ENCODE assay signal across 16 mouse cellular contexts in genomic region chr3:110310270-110310669, GRCm38 (mm10).
"Had no signal": no experiment of that assay in that cellular context is flagged by ENCODE, and none has a peak within 500 bp of the region (broad histone marks: within the 10 kb centered on the region; RNA-seq: fewer than 3 reads in every experiment).

No protein-coding gene starts in this region.

- H3K36me3 ChIP-seq: neural tube, embryonic 13.5 days; neural tube, embryonic 15.5 days; stomach, embryonic 15.5 days had no signal

- H3K4me2 ChIP-seq: neural tube, embryonic 13.5 days; neural tube, embryonic 15.5 days; stomach, embryonic 15.5 days had no signal

- H3K27ac ChIP-seq: neural tube, embryonic 13.5 days; neural tube, embryonic 15.5 days; stomach, embryonic 15.5 days; stomach, postnatal 0 days had no signal

- H3K9me3 ChIP-seq: neural tube, embryonic 13.5 days; neural tube, embryonic 15.5 days; stomach, embryonic 15.5 days had no signal

- H3K4me3 ChIP-seq: neural tube, embryonic 13.5 days; neural tube, embryonic 15.5 days; stomach, embryonic 15.5 days had no signal

- DNase-seq: retina, postnatal 1 day; right cerebral cortex, adult 18-20 months; right cerebral cortex, postnatal 14 days; right cerebral cortex, postnatal 25 days; right cerebral cortex, postnatal 4 days; spleen, adult 18-20 months; thymus, adult 18-20 months; thymus, adult 2 months; thymus, postnatal 14 days; thymus, postnatal 25 days; thymus, postnatal 36 days; thymus, postnatal 4 days had no signal

- H3K9ac ChIP-seq: neural tube, embryonic 13.5 days; neural tube, embryonic 15.5 days; stomach, embryonic 15.5 days had no signal

- H3K27me3 ChIP-seq: neural tube, embryonic 13.5 days; neural tube, embryonic 15.5 days; stomach, embryonic 15.5 days had no signal

- H3K4me1 ChIP-seq: neural tube, embryonic 13.5 days; neural tube, embryonic 15.5 days; stomach, embryonic 15.5 days had no signal
